Mouse (Mus musculus) liver, embryonic 14.5 days (tissue): ENCODE measurements at regions not wholly inside any gene's neighbourhood (a gene's known extent, or its start where the extent isn't known, plus 50 kb on each side); places are given as distances from the start of the nearest gene placed in this dataset.

Experiments
- ATAC-seq: fragments of 200-750 bp; cut with Nextera tagmentation; 2 replicates; pipeline ENCODE4 v1.8.0; 2017; ENCODE audit warnings: moderate number of reproducible peaks, mild to moderate bottlenecking, moderate library complexity; ENCODE audit not compliant: insufficient read depth
- DNase-seq, 3 experiments: peaks; one replicate each; pipeline ENCODE4 v3.0.0-alpha.2; 2012 to 2013; ENCODE audit warnings: low read depth in 3 of 3, low spot score in 3 of 3
- H3K27ac ChIP-seq: fragments of 300-500 bp; sonication (generic); 2 replicates; pipeline ENCODE4 v1.5.1; 2014; ENCODE audit warnings: moderate library complexity, mild to moderate bottlenecking, control low read depth, inconsistent platforms
- H3K27me3 ChIP-seq: fragments of 300-500 bp; sonication (generic); 2 replicates; pipeline ENCODE4 v1.6.1; 2014; ENCODE audit warnings: mild to moderate bottlenecking, low read length, moderate library complexity; ENCODE audit not compliant: control insufficient read depth, insufficient read depth
- H3K36me3 ChIP-seq: fragments of 300-500 bp; sonication (generic); replicated peaks from 2 replicates; pipeline ENCODE4 v1.6.1; 2014; ENCODE audit warnings: low read depth; ENCODE audit not compliant: control insufficient read depth, insufficient read depth
- H3K4me1 ChIP-seq, 2 experiments: fragments of 200-500 bp in 1 of 2; fragments of 300-500 bp in 1 of 2; sonication (generic) in 1 of 2; replicated peaks; 2 replicates each; pipeline ENCODE4 v1.6.1; 2012 to 2014; ENCODE audit warnings: antibody characterized with exemption in 1 of 2, inconsistent platforms in 1 of 2, low read length in 1 of 2; ENCODE audit not compliant: control insufficient read depth in 2 of 2, insufficient read depth in 2 of 2
- H3K4me2 ChIP-seq: fragments of 300-500 bp; sonication (generic); 2 replicates; pipeline ENCODE4 v1.6.1; 2014; ENCODE audit warnings: low read depth, mild to moderate bottlenecking, control low read depth, moderate library complexity
- H3K4me3 ChIP-seq, 2 experiments: fragments of 200-500 bp in 1 of 2; fragments of 300-500 bp in 1 of 2; sonication (generic) in 1 of 2; 2 replicates each; pipeline ENCODE4 v1.5.1; 2012 to 2014; ENCODE audit warnings: low read depth in 2 of 2, low read length in 2 of 2, mild to moderate bottlenecking in 2 of 2, control low read depth in 1 of 2, inconsistent platforms in 1 of 2, moderate library complexity in 1 of 2; ENCODE audit not compliant: insufficient read depth in 1 of 2
- H3K9ac ChIP-seq: fragments of 300-500 bp; sonication (generic); replicated peaks from 2 replicates; pipeline ENCODE4 v1.6.1; 2014; ENCODE audit warnings: mild to moderate bottlenecking, control low read depth, moderate library complexity
- H3K9me3 ChIP-seq: fragments of 300-500 bp; sonication (generic); 2 replicates; pipeline ENCODE4 v1.6.1; 2016; ENCODE audit warnings: low read length, mixed read lengths; ENCODE audit not compliant: control insufficient read depth
- CTCF ChIP-seq: IDR thresholded peaks from 2 replicates; pipeline ENCODE4 v1.5.1; 2016; ENCODE audit warnings: antibody characterized with exemption, low read depth, control low read depth
- EP300 ChIP-seq: IDR thresholded peaks from 2 replicates; pipeline ENCODE4 v1.6.1; 2016; ENCODE audit warnings: antibody characterized with exemption, low read depth
- WGBS: fragments of 180-500 bp; shearing (Covaris S2); extraction: QIAGEN DNeasy Blood & Tissue Kit; methylation state at CpG from one replicate; pipeline ENCODE4 v1.1.7; 2014; ENCODE audit not compliant: insufficient replicate concordance; 5-methylcytosine and 5-hydroxymethylcytosine counted together

GRCm38 (mm10) chr12:21481644-21482043 is 64.2 kb upstream of the Ywhaq start:
- Histone ChIP-seq H3K4me3 (no peak overlapping the region), H3K36me3 (no peaks in the 10 kb centered on the region), H3K27me3 (no peaks in the 10 kb centered on the region), H3K9ac (no peak overlapping the region), H3K4me1 (no peaks in the 10 kb centered on the region), H3K27ac (no peak overlapping the region), H3K4me2 (no peak overlapping the region), H3K9me3 (no peaks in the 10 kb centered on the region)
- ATAC-seq (no peak), DNase-seq (no peak)
- WGBS = 45% methylated on average over 2 of the region's 2 CpGs
- TF ChIP-seq CTCF (no peak), EP300 (no peak)

DNA sequence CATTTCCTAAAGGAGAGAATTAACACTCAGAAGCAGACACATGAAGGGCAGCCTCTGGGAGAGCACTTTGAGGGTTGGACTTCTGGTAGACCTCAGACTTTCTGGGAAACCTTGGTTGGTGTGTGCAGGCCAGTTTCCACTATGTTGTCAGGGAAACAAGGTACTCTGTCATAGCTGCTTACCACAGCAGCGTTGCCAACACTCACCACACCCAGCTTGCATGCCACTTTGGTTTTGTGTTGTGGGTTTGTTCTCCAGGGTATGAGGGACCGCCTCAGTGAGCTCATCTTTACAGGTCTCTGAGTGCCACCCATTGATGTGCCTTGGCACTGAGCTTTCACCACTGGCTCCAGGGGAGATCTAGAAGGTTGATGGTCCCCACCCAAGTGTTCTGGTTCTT is 62.8 kb upstream of the Ywhaq start:
- H3K4me3 ChIP-seq = no peak overlapping the region
- TF ChIP-seq EP300 = no peak
- no peak for TF ChIP-seq CTCF
- DNase-seq = no peak

GRCm38 (mm10) chr12:21479251-21479650 is 61.8 kb upstream of the Ywhaq start:
- ATAC-seq = no peak
- no peak for DNase-seq
- Histone ChIP-seq H3K27me3 (no peaks in the 10 kb centered on the region), H3K4me3 (no peak overlapping the region), H3K4me2 (no peak overlapping the region), H3K9ac (no peak overlapping the region), H3K9me3 (no peaks in the 10 kb centered on the region), H3K27ac (no peak overlapping the region), H3K4me1 (no peaks in the 10 kb centered on the region), H3K36me3 (no peaks in the 10 kb centered on the region)
- TF ChIP-seq EP300 = no peak
- WGBS = 29% methylated on average over 1 of the region's 1 CpGs

More for the DNA sequence above, 62.8 kb upstream of the Ywhaq start:
- no peaks in the 10 kb centered on the region for H3K4me1 ChIP-seq
- H3K9me3 ChIP-seq = no peaks in the 10 kb centered on the region
- no peaks in the 10 kb centered on the region for H3K27me3 ChIP-seq
- ATAC-seq = no peak
- H3K9ac ChIP-seq = no peak overlapping the region
- no peak overlapping the region for H3K27ac ChIP-seq
- no peaks in the 10 kb centered on the region for H3K36me3 ChIP-seq
- 44% methylated on average over 2 of the region's 2 CpGs for WGBS
- no peak overlapping the region for H3K4me2 ChIP-seq

- no peaks in the 10 kb centered on the region for H3K27me3 ChIP-seq
- H3K27ac ChIP-seq = no peak overlapping the region
- no peaks in the 10 kb centered on the region for H3K4me1 ChIP-seq
- 83% methylated on average over 2 of the region's 2 CpGs for WGBS
- H3K4me3 ChIP-seq = no peak overlapping the region
- TF ChIP-seq EP300 (no peak), CTCF (no peak)
- no peaks in the 10 kb centered on the region for H3K9me3 ChIP-seq
- no peak overlapping the region for H3K9ac ChIP-seq
- ATAC-seq (no peak), DNase-seq (no peak)
- no peaks in the 10 kb centered on the region for H3K36me3 ChIP-seq
- no peak overlapping the region for H3K4me2 ChIP-seq
Observed at GRCm38 (mm10) chr12:21476516-21476915, 59.1 kb upstream of the Ywhaq start.

GRCm38 (mm10) chr12:21472951-21473710 is 55.7 kb upstream of the Ywhaq start:
- Histone ChIP-seq H3K36me3 (no peaks in the 10 kb centered on the region), H3K4me3 (no peak overlapping the region), H3K9ac (no peak overlapping the region), H3K27me3 (no peaks in the 10 kb centered on the region), H3K9me3 (no peaks in the 10 kb centered on the region), H3K4me1 (no peaks in the 10 kb centered on the region), H3K27ac (no peak overlapping the region), H3K4me2 (no peak overlapping the region)
- 58% methylated on average over 6 of the region's 6 CpGs for WGBS
- ATAC-seq = no peak
- TF ChIP-seq CTCF (no peak), EP300 (no peak)
- no peak for DNase-seq
